ENCODE assay signal across 8 mouse cellular contexts in genomic region chr11:103332890-103333651, GRCm38 (mm10). TPM values are rescaled to one million over a fixed set of nuclear protein-coding genes. Genes with fewer than 3 reads are reported as not detected.
A peak's percentile ranks its signal among the peaks of the same experiment; 100 is the strongest.
DNase-seq lines count a peak whose midpoint lies in the region; ATAC-seq and TF ChIP-seq lines count a peak whose summit lies in the region.

No protein-coding gene starts in this region.

- H3K4me3 ChIP-seq in E14TG2a.4 (replicated peaks; ENCODE audit: low read length), result peak overlapping the region; percentile 72
- H3K4me3 ChIP-seq in embryonic facial prominence, embryonic 12.5 days, result peak overlapping the region; percentile 18
- H3K4me3 ChIP-seq in limb, embryonic 13.5 days, result peak overlapping the region; percentile 28

- no peak for TF ChIP-seq CTCF in E14TG2a.4 (conservative IDR thresholded peaks at IDR 0.05; ENCODE audit: low read length)

- peaks cover 24% of the 10 kb centered on the region for H3K27me3 ChIP-seq in E14TG2a.4 (ENCODE audit: insufficient read depth, low read length)
- H3K27me3 ChIP-seq in embryonic facial prominence, embryonic 12.5 days, result peaks cover 40% of the 10 kb centered on the region
- H3K27me3 ChIP-seq in limb, embryonic 13.5 days, result peaks cover 50% of the 10 kb centered on the region

- H3K4me2 ChIP-seq in embryonic facial prominence, embryonic 12.5 days (replicated peaks), result peak overlapping the region; percentile 39
- peak overlapping the region; percentile 58 for H3K4me2 ChIP-seq in limb, embryonic 13.5 days (replicated peaks)

- H3K36me3 ChIP-seq in E14TG2a.4 (ENCODE audit: insufficient read depth, low read length), result no peaks in the 10 kb centered on the region
- no peaks in the 10 kb centered on the region for H3K36me3 ChIP-seq in embryonic facial prominence, embryonic 12.5 days
- no peaks in the 10 kb centered on the region for H3K36me3 ChIP-seq in limb, embryonic 13.5 days

- no peak overlapping the region for H3K27ac ChIP-seq in embryonic facial prominence, embryonic 12.5 days
- H3K27ac ChIP-seq in limb, embryonic 13.5 days, result no peak overlapping the region

- peaks cover 52% of the 10 kb centered on the region for H3K4me1 ChIP-seq in E14TG2a.4 (replicated peaks; ENCODE audit: low read depth, low read length)
- peaks cover 8% of the 10 kb centered on the region; the same call in 1 of the 2 replicates for H3K4me1 ChIP-seq in embryonic facial prominence, embryonic 12.5 days
- H3K4me1 ChIP-seq in limb, embryonic 13.5 days, result peaks cover 21% of the 10 kb centered on the region

- WGBS in embryonic facial prominence, embryonic 12.5 days, result 21% methylated on average over 34 of the region's 34 CpGs
- 23% methylated on average over 34 of the region's 34 CpGs for WGBS in limb, embryonic 13.5 days

- peaks cover 13% of the 10 kb centered on the region for H3K9me3 ChIP-seq in E14TG2a.4 (ENCODE audit: low read length)
- H3K9me3 ChIP-seq in embryonic facial prominence, embryonic 12.5 days, result no peaks in the 10 kb centered on the region
- H3K9me3 ChIP-seq in limb, embryonic 13.5 days, result no peaks in the 10 kb centered on the region

- H3K9ac ChIP-seq in embryonic facial prominence, embryonic 12.5 days, result 0 out of 2 replicates have a peak overlapping the region, but pooled peaks have one; percentile 8
- H3K9ac ChIP-seq in limb, embryonic 13.5 days, result peak overlapping the region; percentile 51

- ATAC-seq in frontal cortex, adult (ENCODE audit: low TSS enrichment), result peak; percentile 28
- ATAC-seq in embryonic facial prominence, embryonic 12.5 days (ENCODE audit: insufficient number of reproducible peaks, insufficient read depth, low FRiP score, low TSS enrichment), result peak; percentile 43; the same call in 1 of the 2 replicates
- ATAC-seq in limb, embryonic 13.5 days (ENCODE audit: low FRiP score, low read depth), result peak; percentile 33; the same call in 1 of the 2 replicates

- no peak for DNase-seq in frontal cortex, postnatal 36 days (ENCODE audit: low spot score in 2 of 2)
- peak; percentile 52 for DNase-seq in testis, postnatal 10 days (ENCODE audit: low spot score)
- no peak for DNase-seq in frontal cortex, adult 2 months (ENCODE audit: extremely low spot score in 1 of 2, low spot score in 1 of 2)
- no peak for DNase-seq in urinary bladder, postnatal 14 days (ENCODE audit: low spot score)

RNA-seq across cellular contexts. Expression of gene Arhgap27, which starts 30.4 kb away (rescaled TPM):
- polyA plus RNA-seq in embryonic facial prominence, embryonic 12.5 days (2016; fragmentation: Nextera tagmentation; extraction: Ambion mirVana), result 7.2 and 7.4 TPM in 2 replicates
- polyA plus RNA-seq in limb, embryonic 13.5 days (2015; fragmentation: Nextera tagmentation; extraction: Ambion mirVana), result 5.1 and 6.8 TPM in 2 replicates
- 16.6 and 16.8 TPM in 2 replicates for polyA plus RNA-seq in frontal cortex, adult 2 months (2012; rRNA removed)

Comparison
In these comparisons a context has a peak if more than half of its experiments do, and no peak if none do; other contexts are left out.
1. H3K4me3 ChIP-seq: peak in every context shown above with its lines; median percentile 72 in E14TG2a.4; 28 in limb, embryonic 13.5 days; 18 in embryonic facial prominence, embryonic 12.5 days.